Mouse (Mus musculus) G1E (cell line): ENCODE measurements around the gene Dgkz. TPM values are rescaled to one million over a fixed set of nuclear protein-coding genes. Genes with fewer than 3 reads are reported as not detected.

ENCODE experiments used
- ATAC-seq: 2 replicates; pipeline ENCODE4 v1.8.0; 2016; ENCODE audit warnings: mild to moderate bottlenecking; ENCODE audit not compliant: insufficient number of reproducible peaks, poor library complexity, low FRiP score, severe bottlenecking; ENCODE audit errors: extremely low read depth
- DNase-seq: peaks from one replicate; pipeline ENCODE4 v3.0.0; 2012; ENCODE audit warnings: low spot score
- H3K27me3 ChIP-seq: 2 replicates; pipeline ENCODE4 v1.6.1; 2012; ENCODE audit warnings: mild to moderate bottlenecking, low read length, inconsistent platforms; ENCODE audit not compliant: insufficient read depth
- H3K36me3 ChIP-seq: replicated peaks from 2 replicates; pipeline ENCODE3; 2012; ENCODE audit warnings: mild to moderate bottlenecking, inconsistent platforms
- H3K4me1 ChIP-seq: 2 replicates; pipeline ENCODE4 v1.6.1; 2012; ENCODE audit warnings: low read depth, low read length, inconsistent platforms, mixed read lengths; ENCODE audit not compliant: insufficient read depth
- H3K4me3 ChIP-seq: 2 replicates; pipeline ENCODE4 v1.5.1; 2012; ENCODE audit warnings: low read depth, mild to moderate bottlenecking, inconsistent platforms, low read length, moderate library complexity, mixed read lengths
- H3K9me3 ChIP-seq: replicated peaks from 2 replicates; pipeline ENCODE4 v1.6.1; 2012; ENCODE audit warnings: inconsistent platforms
- CTCF ChIP-seq: IDR thresholded peaks from 2 replicates; pipeline ENCODE4 v1.5.1; 2012; ENCODE audit warnings: low read depth, low read length, inconsistent platforms, mixed read lengths
- GATA1 ChIP-seq: IDR thresholded peaks from 2 replicates; pipeline ENCODE4 v1.6.1; 2012; ENCODE audit warnings: borderline replicate concordance, low read length, inconsistent platforms, mixed read lengths
- GATA2 ChIP-seq: IDR thresholded peaks from 2 replicates; pipeline ENCODE4 v1.6.1; 2012; ENCODE audit warnings: low read depth, low read length, inconsistent platforms, borderline replicate concordance
- POLR2AphosphoS5 ChIP-seq: IDR thresholded peaks from 2 replicates; pipeline ENCODE4 v1.6.1; 2012; ENCODE audit warnings: low read depth, low read length, inconsistent platforms; ENCODE audit not compliant: insufficient replicate concordance
- TAL1 ChIP-seq: conservative IDR thresholded peaks from 2 replicates; pipeline ENCODE4 v1.6.1; 2012; ENCODE audit warnings: low read depth, low read length, inconsistent platforms, mixed read lengths
- polyA plus RNA-seq: library from polyadenylated mRNA; stranded (reverse); fragments of >175 nt; gene quantifications from 2 replicates; pipeline ENCODE4 v1.2.3, GENCODE M21; 2012
- total RNA-seq, 2 experiments: library from RNA; stranded (forward) in 1 of 2; stranded (reverse) in 1 of 2; fragments of 200-1000 nt in 1 of 2; fragments of >200 nt in 1 of 2; fragmentation: Nextera tagmentation in 1 of 2; gene quantifications; 2 replicates each; pipeline ENCODE4 v1.2.3; 2014 to 2017

Gene Dgkz
- total and polyA plus RNA-seq, 3 experiments: 115 to 416 (median 290) TPM

DNA sequence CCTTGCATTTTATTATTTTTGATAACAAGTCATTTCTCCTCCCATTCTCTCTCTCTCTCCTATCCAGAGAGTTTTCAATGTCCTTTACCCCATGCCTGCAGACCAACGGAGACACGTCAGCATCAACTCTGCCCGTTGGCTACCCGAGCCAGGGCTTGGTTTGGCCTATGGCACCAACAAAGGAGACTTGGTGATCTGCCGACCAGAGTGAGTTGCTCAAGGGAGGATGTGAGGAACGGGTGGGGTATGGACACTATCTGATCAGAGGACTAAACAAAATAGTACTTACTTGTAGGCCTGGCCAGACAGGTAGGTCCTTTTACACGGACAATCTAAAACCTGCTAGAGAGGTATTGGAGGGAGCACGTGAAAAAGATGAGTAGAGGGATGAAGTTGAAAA, 75.2 kb downstream of the Dgkz start:
- no peak overlapping the region for H3K4me3 ChIP-seq
- TF ChIP-seq TAL1 (no peak), POLR2AphosphoS5 (no peak), GATA1 (no peak), CTCF (no peak), GATA2 (no peak)
- ATAC-seq: no peak
- no peaks in the 10 kb centered on the region for H3K4me1 ChIP-seq
- no peaks in the 10 kb centered on the region for H3K27me3 ChIP-seq
- H3K36me3 ChIP-seq: peaks cover 72% of the 10 kb centered on the region
- no peaks in the 10 kb centered on the region for H3K9me3 ChIP-seq
- DNase-seq: no peak

DNA sequence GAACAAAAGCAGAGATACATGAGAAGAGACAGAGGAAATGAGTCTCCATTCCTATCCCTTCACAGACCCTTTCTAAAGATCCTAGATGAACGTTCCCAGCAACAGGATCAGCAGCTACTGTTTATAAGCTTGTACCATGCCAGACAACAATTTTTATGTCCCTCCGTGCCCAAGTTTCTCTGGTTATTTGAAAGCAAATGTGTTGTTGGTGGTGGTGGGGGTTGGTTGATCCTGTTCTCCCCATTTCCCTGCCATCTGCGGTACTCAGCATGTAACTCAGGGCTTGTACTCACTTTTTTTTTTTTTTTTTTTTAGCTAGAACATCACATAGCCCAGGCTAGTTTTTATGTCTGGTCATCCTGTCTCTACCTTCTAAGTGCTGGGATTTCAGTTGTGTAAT, 76.5 kb downstream of the Dgkz start:
- TF ChIP-seq CTCF: no peak
- no peak for TF ChIP-seq POLR2AphosphoS5
- no peak for TF ChIP-seq GATA2
- no peak for TF ChIP-seq TAL1
- TF ChIP-seq GATA1: no peak

DNA sequence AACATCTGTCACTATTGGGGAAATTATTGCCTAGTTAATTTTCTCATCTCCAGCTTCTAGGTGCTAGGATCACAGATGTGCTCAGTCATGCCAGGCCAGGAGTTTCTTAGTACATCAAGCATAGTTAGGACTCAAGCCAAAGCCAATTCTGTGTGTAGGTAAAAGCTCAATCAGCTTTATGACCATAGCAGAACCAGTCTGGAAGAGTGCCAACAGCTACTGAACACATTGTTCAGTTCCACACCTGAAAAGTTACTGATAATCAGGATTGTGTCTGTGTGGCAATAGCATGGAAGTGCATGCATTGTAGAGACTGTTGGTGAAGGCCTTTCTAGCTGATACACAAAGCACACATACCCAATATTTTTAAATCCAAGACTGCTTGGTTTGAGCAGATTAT, 77.7 kb downstream of the Dgkz start:
- Histone ChIP-seq H3K9me3 (no peaks in the 10 kb centered on the region), H3K36me3 (peaks cover 70% of the 10 kb centered on the region), H3K4me3 (no peak overlapping the region), H3K4me1 (no peaks in the 10 kb centered on the region), H3K27me3 (no peaks in the 10 kb centered on the region)
- no peak for DNase-seq
- TF ChIP-seq CTCF: no peak
- no peak for ATAC-seq

More for the DNA sequence above, 76.5 kb downstream of the Dgkz start:
- no peak overlapping the region for H3K4me3 ChIP-seq
- no peaks in the 10 kb centered on the region for H3K9me3 ChIP-seq
- H3K36me3 ChIP-seq: peaks cover 71% of the 10 kb centered on the region
- ATAC-seq (no peak), DNase-seq (no peak)
- H3K4me1 ChIP-seq: no peaks in the 10 kb centered on the region
- H3K27me3 ChIP-seq: no peaks in the 10 kb centered on the region

DNA sequence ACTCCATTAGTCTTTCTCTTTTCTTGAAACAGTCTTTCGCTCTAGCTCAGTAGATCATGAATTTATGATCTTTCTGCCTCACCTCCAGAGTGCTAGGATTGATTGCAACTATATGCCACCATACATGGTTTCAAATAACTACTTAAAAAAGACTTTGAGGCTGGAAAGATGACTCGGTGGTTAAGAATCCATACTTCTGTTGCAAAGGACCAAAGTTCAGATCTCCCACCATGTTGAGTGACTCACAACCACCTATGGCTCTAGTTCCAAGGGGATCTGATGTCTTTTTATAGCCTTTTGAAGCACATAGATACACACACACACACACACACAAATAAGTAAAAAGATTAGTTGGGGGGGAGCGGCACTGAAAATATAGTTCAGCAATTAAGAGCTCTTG, 80.3 kb downstream of the Dgkz start:
- Histone ChIP-seq H3K27me3 (no peaks in the 10 kb centered on the region), H3K9me3 (no peaks in the 10 kb centered on the region), H3K4me3 (no peak overlapping the region), H3K4me1 (no peaks in the 10 kb centered on the region), H3K36me3 (peaks cover 68% of the 10 kb centered on the region)
- no peak for TF ChIP-seq GATA1
- TF ChIP-seq TAL1: no peak
- TF ChIP-seq POLR2AphosphoS5: no peak
- TF ChIP-seq CTCF: no peak
- TF ChIP-seq GATA2: no peak
- ATAC-seq (no peak), DNase-seq (no peak)

DNA sequence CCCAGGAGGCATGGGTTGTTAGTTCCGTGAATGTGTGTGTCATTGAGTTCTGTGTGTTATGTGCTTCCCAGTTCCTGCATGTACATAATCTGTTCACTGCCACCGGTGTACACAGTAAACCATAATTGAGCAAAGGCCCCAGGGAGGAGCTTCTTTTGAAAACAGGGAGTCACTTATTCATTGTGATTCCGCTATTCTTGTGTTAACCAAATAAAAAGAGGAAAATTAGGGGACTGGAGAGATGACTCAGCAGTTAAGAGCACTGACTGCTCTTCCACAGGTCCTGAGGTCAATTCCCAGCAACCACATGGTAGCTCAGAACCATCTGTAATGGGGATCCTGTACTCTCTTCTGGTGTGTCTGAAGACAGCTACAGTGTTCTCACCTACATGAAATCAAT, 80.9 kb downstream of the Dgkz start:
- peaks cover 68% of the 10 kb centered on the region for H3K36me3 ChIP-seq
- no peaks in the 10 kb centered on the region for H3K4me1 ChIP-seq
- DNase-seq: no peak

DNA sequence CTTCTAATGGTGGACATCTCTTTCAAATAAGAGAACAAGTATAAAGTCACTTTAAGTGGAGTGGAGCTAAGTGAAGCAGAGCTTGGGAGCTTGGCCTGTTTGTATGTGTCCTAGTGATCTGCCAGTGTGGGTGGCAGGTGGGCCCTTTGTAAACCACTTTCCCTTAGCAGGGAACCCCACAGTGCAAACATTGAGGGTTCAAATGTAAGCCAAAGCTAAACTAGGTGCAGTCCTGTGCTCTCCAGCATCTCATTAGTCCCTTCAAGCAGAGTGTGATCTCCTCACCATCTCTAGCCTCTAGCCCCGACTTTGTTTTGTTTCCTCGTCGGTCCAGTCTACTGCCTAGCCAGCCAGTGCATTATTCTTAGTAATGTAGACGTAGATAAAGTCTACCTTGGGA, 91.0 kb downstream of the Dgkz start:
- Histone ChIP-seq H3K27me3 (no peaks in the 10 kb centered on the region), H3K4me1 (no peaks in the 10 kb centered on the region), H3K4me3 (no peak overlapping the region), H3K36me3 (peaks cover 54% of the 10 kb centered on the region), H3K9me3 (no peaks in the 10 kb centered on the region)
- no peak for DNase-seq
- TF ChIP-seq TAL1 (no peak), GATA2 (no peak), POLR2AphosphoS5 (no peak), GATA1 (no peak), CTCF (no peak)
- no peak for ATAC-seq

More for the DNA sequence above, 80.9 kb downstream of the Dgkz start:
- Histone ChIP-seq H3K9me3 (no peaks in the 10 kb centered on the region), H3K4me3 (no peak overlapping the region), H3K27me3 (no peaks in the 10 kb centered on the region)
- TF ChIP-seq GATA1 (no peak), TAL1 (no peak), POLR2AphosphoS5 (no peak), GATA2 (no peak), CTCF (no peak)
- ATAC-seq: no peak

DNA sequence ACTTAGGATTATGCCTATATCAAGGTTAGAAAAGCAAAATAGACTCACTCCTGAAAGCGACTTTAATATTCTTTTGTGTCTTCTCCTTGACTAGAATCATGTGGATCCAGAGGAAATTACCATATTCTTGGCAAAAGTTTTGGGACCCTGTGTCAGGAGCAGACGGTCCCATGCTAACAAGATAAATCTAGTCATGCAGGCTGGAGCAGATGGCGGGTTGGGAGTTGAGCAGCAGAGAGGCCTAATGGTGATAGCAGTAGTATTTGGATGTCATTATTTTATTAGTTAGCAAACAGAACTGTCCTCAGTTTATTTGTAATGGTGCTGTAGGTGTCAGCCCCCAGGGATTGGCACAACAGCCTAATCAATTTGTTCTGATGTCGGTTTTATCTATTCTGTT, 91.7 kb downstream of the Dgkz start:
- no peak overlapping the region for H3K4me3 ChIP-seq
- H3K27me3 ChIP-seq: no peaks in the 10 kb centered on the region
- ATAC-seq: no peak
- no peaks in the 10 kb centered on the region for H3K9me3 ChIP-seq
- no peak for TF ChIP-seq GATA1
- H3K36me3 ChIP-seq: peaks cover 47% of the 10 kb centered on the region
- DNase-seq: no peak
- no peaks in the 10 kb centered on the region; the same call in 1 of the 2 replicates for H3K4me1 ChIP-seq

Other genes starting within 250 kb of the Dgkz start
- gene Ambra1, start 245.7 kb downstream of the Dgkz start, total RNA-seq (2014; fragmentation: Nextera tagmentation): 64.0 and 65.8 TPM in 2 replicates
- gene Ambra1, start 245.7 kb downstream of the Dgkz start, total RNA-seq (2017): 13.2 and 14.3 TPM in 2 replicates
- gene Ambra1, start 245.7 kb downstream of the Dgkz start, polyA plus RNA-seq: 29.8 and 30.5 TPM in 2 replicates
- gene Chrm4, start 48.6 kb downstream of the Dgkz start, total RNA-seq (2014; fragmentation: Nextera tagmentation): 0.60 TPM in 1 of 2 replicates, not detected in the other
- gene Chrm4, start 48.6 kb downstream of the Dgkz start, total RNA-seq (2017): 0.11 and 0.23 TPM in 2 replicates
- gene Chrm4, start 48.6 kb downstream of the Dgkz start, polyA plus RNA-seq: 0.04 TPM in 1 of 2 replicates, not detected in the other
- 4.5 and 4.9 TPM in 2 replicates for gene Mdk, start 43.6 kb downstream of the Dgkz start, total RNA-seq (2014; fragmentation: Nextera tagmentation)
- gene Mdk, start 43.6 kb downstream of the Dgkz start, total RNA-seq (2017): 0.76 and 0.81 TPM in 2 replicates
- gene Mdk, start 43.6 kb downstream of the Dgkz start, polyA plus RNA-seq: 5.5 and 5.8 TPM in 2 replicates
- gene Gm9821, start 30.2 kb downstream of the Dgkz start, total RNA-seq (2014; fragmentation: Nextera tagmentation): not detected in 2 replicates
- gene Gm9821, start 30.2 kb downstream of the Dgkz start, total RNA-seq (2017): 1.6 and 1.8 TPM in 2 replicates
- gene Gm9821, start 30.2 kb downstream of the Dgkz start, polyA plus RNA-seq: 0.07 and 0.10 TPM in 2 replicates
- 2.5 and 2.8 TPM in 2 replicates for gene Creb3l1, start 48.6 kb upstream of the Dgkz start, total RNA-seq (2014; fragmentation: Nextera tagmentation)
- 1.4 and 1.5 TPM in 2 replicates for gene Creb3l1, start 48.6 kb upstream of the Dgkz start, total RNA-seq (2017)
- gene Creb3l1, start 48.6 kb upstream of the Dgkz start, polyA plus RNA-seq: 1.1 and 1.4 TPM in 2 replicates
- gene Phf21a, start 117.3 kb upstream of the Dgkz start, total RNA-seq (2014; fragmentation: Nextera tagmentation): 76.2 and 76.4 TPM in 2 replicates
- 22.3 and 26.8 TPM in 2 replicates for gene Phf21a, start 117.3 kb upstream of the Dgkz start, total RNA-seq (2017)
- gene Phf21a, start 117.3 kb upstream of the Dgkz start, polyA plus RNA-seq: 8.8 and 10.5 TPM in 2 replicates